Mouse (Mus musculus): ENCODE measurements around the gene Tle6. TPM values are rescaled to one million over a fixed set of nuclear protein-coding genes. Genes with fewer than 3 reads are reported as not detected.

Gene Tle6
- polyA plus RNA-seq, 1 experiment from 2014 or later: 19.9 TPM

DNA sequence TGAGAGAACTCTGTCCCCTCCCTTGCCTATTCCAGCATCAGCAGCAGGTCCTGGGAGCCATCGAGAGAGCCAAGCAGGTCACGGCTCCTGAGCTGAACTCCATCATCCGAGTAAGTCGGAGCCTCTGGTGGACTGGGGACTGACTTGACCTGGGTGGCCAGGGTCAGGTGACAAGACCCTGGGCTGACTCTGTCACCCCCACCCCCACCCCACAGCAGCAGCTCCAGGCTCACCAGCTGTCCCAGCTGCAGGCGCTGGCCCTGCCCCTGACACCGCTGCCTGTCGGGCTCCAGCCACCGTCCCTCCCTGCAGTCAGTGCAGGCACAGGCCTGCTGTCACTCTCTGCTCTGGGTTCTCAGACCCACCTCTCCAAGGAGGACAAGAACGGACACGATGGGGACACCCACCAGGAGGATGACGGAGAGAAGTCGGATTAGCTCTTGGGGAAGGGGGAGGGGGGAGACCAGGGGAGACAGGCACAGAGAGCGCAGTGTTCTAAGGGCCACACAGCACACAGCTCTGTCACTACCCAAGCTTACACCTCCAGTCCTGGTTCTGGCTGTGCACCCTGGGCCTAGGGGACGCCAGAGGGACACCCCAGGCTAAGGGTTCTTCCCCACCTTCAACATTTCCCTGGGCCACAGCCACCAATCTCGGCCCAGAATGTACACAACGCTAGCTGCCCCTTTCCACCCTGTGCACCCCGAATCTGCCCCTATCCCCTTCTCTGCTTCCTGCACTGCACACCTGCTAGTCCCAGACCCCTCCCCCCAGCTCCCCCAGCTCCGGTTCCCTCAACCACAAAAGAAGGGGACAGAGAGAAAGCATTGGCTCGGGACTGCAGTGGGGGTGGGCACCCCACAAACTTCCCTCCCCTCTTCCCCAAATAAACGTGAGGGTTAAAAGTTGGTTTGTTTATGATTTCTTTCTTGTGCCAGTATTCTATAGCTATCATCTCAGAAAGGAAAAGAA is 35.3 kb downstream of the Tle6 start:
- H3K9ac ChIP-seq: no peak overlapping the region
- H3K4me3 ChIP-seq (replicated peaks): no peak overlapping the region
- H3K36me3 ChIP-seq: peaks cover 22% of the 10 kb centered on the region
- no peaks in the 10 kb centered on the region for H3K27me3 ChIP-seq (replicated peaks)
- no peaks in the 10 kb centered on the region for H3K9me3 ChIP-seq
- H3K4me1 ChIP-seq (replicated peaks): peaks cover 72% of the 10 kb centered on the region
- WGBS: 58% methylated on average over 20 of the region's 20 CpGs
- no peak for ATAC-seq
- H3K4me2 ChIP-seq (replicated peaks): no peak overlapping the region
- no peak overlapping the region for H3K27ac ChIP-seq

DNA sequence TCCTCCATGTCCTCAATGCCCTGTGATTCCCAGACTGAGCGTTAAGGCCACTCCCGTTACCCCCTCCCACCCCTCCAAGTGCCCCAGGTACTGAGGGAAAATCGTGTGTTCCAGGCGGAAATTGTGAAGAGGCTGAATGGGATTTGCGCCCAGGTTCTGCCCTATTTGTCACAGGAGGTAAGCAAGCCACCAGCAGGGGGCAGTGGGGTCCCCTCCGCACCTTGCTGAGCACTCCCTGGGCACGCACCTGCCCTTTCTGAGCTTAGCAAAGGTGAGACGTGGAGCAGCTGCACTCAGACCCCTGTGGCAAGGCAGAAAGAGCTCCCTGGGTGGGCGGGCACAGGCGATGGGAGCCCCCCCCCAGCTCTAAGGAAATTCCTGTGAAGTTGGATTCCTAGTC is 36.1 kb downstream of the Tle6 start:
- Histone ChIP-seq H3K4me1 (replicated peaks) (peaks cover 65% of the 10 kb centered on the region), H3K27ac (no peak overlapping the region), H3K9ac (no peak overlapping the region), H3K9me3 (no peaks in the 10 kb centered on the region), H3K27me3 (replicated peaks) (no peaks in the 10 kb centered on the region), H3K4me2 (replicated peaks) (peak overlapping the region; percentile 87; the same call in 1 of the 2 replicates), H3K4me3 (replicated peaks) (peak overlapping the region; percentile 30; the same call in 1 of the 2 replicates), H3K36me3 (peaks cover 22% of the 10 kb centered on the region)
- WGBS: 34% methylated on average over 10 of the region's 10 CpGs
- ATAC-seq: no peak

DNA sequence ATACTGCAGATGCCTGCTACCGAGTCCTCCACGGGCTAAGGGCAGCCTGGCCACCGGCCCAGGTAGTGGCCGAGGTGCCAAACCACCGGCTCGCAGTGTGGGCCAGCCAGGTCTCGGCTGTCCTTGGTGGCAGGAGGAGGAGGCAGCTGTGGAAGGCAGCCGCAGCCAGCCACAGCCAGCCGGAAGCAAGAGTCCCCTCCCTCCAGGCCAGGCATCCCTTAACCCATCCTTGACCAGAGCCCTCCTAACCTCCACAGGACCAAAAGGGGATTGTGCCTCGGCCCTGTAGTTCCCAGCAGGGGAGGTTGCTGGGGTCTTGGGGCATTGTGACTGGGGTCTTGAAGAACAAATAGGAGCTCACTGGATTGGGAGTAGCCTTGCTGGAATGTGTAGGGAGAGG is 36.7 kb downstream of the Tle6 start:
- H3K9me3 ChIP-seq: no peaks in the 10 kb centered on the region
- 5% methylated on average over 10 of the region's 10 CpGs for WGBS
- peak overlapping the region; percentile 30 for H3K4me3 ChIP-seq (replicated peaks)
- H3K27me3 ChIP-seq (replicated peaks): no peaks in the 10 kb centered on the region
- H3K4me1 ChIP-seq (replicated peaks): peaks cover 61% of the 10 kb centered on the region
- no peak for ATAC-seq
- peak overlapping the region; percentile 75 for H3K27ac ChIP-seq
- H3K9ac ChIP-seq: peak overlapping the region; percentile 45
- H3K4me2 ChIP-seq (replicated peaks): peak overlapping the region; percentile 87
- H3K36me3 ChIP-seq: peaks cover 22% of the 10 kb centered on the region

DNA sequence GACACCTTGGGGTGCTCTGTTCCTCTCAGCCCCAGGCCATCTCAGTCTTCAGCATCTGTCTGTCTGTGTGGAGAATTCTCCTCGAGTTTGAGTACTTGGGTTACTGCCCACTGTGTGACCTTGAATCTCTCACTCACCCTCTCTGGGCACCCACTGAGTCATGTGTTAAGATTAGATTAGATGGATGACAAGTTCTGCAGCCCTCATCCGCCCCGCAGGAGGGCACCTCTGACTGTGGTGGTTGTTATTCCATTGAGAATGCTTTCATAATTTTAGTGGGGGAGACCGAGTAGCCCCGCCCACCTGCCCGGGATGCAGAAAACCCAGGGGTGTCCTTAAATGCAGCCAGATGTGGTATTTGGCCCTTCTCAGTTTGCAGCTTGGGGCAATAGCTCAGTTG is 37.4 kb downstream of the Tle6 start:
- Histone ChIP-seq H3K4me3 (replicated peaks) (peak overlapping the region; percentile 30; the same call in 1 of the 2 replicates), H3K36me3 (peaks cover 22% of the 10 kb centered on the region), H3K27me3 (replicated peaks) (no peaks in the 10 kb centered on the region), H3K27ac (peak overlapping the region; percentile 75), H3K9ac (peak overlapping the region; percentile 45), H3K4me2 (replicated peaks) (peak overlapping the region; percentile 87), H3K9me3 (no peaks in the 10 kb centered on the region), H3K4me1 (replicated peaks) (peaks cover 56% of the 10 kb centered on the region)
- no peak for ATAC-seq
- 34% methylated on average over 6 of the region's 6 CpGs for WGBS

DNA sequence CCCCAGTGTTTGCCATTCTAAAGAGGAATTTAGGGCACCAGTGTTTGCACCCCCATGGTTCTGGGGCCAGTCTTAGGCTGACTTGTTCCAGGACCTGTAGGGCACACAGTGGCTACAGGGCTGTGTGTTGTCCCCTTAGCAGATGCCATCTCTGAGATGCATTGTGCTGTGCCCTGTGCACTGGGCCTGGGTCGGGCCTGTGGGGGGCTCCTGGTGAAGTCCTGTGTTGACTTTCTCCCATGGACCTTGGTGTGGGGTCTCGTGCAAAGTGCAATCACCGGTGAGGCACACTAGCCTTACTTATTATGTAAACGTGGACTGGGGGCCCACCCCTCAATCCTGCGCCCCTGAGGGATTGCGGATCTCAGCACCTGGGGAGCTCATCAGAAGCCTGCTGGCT is 38.5 kb downstream of the Tle6 start:
- Histone ChIP-seq H3K9me3 (no peaks in the 10 kb centered on the region), H3K36me3 (peaks cover 22% of the 10 kb centered on the region), H3K4me1 (replicated peaks) (peaks cover 48% of the 10 kb centered on the region), H3K9ac (peak overlapping the region; percentile 23), H3K27me3 (replicated peaks) (no peaks in the 10 kb centered on the region), H3K27ac (no peak overlapping the region), H3K4me2 (replicated peaks) (peak overlapping the region; percentile 87), H3K4me3 (replicated peaks) (peak overlapping the region; percentile 2)
- no peak for ATAC-seq
- 60% methylated on average over 6 of the region's 6 CpGs for WGBS

DNA sequence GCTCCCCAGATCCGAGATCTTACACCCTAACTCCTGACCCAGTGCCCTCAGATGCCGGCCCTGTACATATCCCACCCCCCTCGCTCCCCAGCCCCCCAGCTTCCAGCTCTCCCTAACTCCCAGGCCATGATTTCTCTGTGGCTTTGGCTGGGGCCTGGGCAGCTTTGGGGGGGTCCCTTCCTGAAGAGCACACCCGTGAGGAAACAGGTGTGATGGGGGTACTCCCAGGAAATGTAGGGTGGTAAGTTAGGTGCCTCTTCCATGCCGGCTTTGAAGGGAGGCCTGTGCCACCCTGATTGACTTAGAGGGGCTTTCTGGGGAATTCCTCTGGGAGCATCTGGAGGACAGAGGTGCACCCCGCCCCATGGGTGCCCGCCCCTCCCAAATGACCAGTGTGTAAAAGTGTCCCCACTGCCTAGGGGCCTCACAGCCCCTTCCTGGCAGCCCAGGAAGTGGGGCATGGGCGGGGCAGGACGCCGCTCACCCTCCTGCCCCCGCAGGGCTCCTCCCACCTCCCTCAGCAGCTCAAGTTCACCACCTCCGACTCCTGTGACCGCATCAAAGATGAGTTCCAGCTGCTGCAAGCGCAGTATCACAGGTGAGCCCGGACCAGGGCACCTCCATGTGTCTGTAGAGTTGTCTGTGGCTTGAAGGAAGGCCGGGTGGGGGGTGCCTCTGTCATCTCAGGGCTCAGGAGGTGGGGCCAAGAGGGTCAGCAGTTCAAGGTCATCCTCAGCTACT is 40.0 kb downstream of the Tle6 start:
- H3K36me3 ChIP-seq: peaks cover 16% of the 10 kb centered on the region
- WGBS: 7% methylated on average over 16 of the region's 16 CpGs
- H3K27ac ChIP-seq: peak overlapping the region; percentile 95
- peak overlapping the region; percentile 91 for H3K4me3 ChIP-seq (replicated peaks)
- ATAC-seq: peak; percentile 53
- H3K4me1 ChIP-seq (replicated peaks): peaks cover 48% of the 10 kb centered on the region
- H3K27me3 ChIP-seq (replicated peaks): no peaks in the 10 kb centered on the region
- H3K9me3 ChIP-seq: no peaks in the 10 kb centered on the region
- H3K9ac ChIP-seq: peak overlapping the region; percentile 98
- H3K4me2 ChIP-seq (replicated peaks): peak overlapping the region; percentile 87

DNA sequence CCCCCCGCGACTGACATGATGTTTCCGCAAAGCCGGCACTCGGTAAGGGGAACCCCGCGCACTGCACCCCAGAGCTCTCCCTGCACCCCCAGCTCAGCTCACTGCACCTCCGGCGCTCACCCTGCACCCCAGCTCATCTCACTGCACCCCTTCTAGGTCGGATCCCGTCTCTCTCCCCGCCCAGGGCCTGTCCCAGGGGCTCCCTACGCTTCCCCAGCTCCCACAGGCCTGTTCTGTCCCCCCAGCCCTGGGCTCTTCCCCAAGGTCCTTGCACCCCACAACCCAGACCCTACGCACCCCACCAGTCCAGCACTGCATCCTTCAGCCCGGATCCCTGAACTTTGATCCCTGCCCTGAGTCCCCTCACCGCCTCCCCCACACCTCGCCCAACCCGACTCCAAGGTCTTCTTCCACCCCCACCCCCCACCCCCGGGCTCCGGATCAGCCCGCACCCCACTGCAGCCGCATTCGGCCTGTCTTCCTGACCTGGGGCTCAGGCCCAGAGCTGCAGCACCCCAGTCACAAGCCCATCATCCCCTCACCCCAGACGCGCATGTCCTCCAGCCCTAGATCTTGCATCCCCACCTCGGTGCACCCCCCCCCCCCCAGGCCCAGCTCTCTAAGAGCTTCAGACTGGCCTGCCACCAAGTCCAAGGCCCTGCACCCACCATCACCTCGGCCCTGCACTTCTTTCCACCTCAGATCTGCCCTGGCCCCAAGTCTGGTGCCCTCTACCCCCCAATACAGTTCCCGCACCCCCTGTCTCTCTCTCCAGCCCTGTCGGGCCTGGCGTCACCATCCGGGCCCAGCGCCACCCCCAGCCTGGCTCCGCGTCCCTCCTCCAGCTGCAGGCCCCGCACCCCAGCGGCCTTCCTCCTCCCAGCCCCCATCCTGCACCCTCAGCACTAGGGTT is 41.0 kb downstream of the Tle6 start:
- peak; percentile 54 for ATAC-seq
- under 1% methylated on average over 35 of the region's 36 CpGs for WGBS
- Histone ChIP-seq H3K27me3 (replicated peaks) (no peaks in the 10 kb centered on the region), H3K9me3 (no peaks in the 10 kb centered on the region), H3K4me2 (replicated peaks) (peak overlapping the region; percentile 87), H3K4me1 (replicated peaks) (peaks cover 42% of the 10 kb centered on the region), H3K4me3 (replicated peaks) (peak overlapping the region; percentile 91), H3K36me3 (peaks cover 6% of the 10 kb centered on the region; the same call in 1 of the 2 replicates), H3K9ac (peak overlapping the region; percentile 98), H3K27ac (peak overlapping the region; percentile 95)

DNA sequence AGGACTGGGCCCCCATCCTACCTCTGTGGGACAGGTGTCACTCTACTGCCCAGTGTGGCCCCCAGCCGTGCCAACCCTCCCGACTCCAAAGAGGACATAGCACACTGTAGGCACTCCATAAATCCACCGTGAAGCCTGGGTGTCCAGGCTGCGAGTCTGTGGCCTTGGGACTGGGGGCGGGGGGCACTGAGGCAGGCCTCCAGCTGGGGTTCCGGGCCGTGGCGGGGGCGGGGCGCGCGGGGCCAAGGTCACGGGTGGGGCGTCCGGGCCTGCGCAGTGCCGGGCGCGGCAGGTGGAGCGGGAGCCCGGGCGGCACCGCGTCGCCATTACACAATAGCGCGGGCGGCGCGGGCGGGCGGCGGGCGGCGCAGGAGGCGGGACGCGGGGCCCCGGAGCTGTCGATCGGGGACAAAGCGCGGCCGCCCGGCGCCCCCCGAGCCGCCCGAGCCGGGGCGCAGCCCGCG is 41.7 kb downstream of the Tle6 start, which contains the start of gene Aes:
Aes (plus strand) TSS at position 326 of the 464 bp plus-strand sequence.
- Histone ChIP-seq H3K27ac (peak within 1 kb of the TSS; percentile 95), H3K9ac (peak within 1 kb of the TSS; percentile 98), H3K36me3 (peaks cover 3% of the 10 kb centered on the region; the same call in 1 of the 2 replicates), H3K27me3 (replicated peaks) (no peaks in the 10 kb centered on the region), H3K4me3 (replicated peaks) (peak within 1 kb of the TSS; percentile 91), H3K9me3 (no peaks in the 10 kb centered on the region), H3K4me1 (replicated peaks) (peaks cover 35% of the 10 kb centered on the region), H3K4me2 (replicated peaks) (peak within 1 kb of the TSS; percentile 87)
- under 1% methylated on average over 51 of the region's 53 CpGs for WGBS
- ATAC-seq: peak; percentile 81

DNA sequence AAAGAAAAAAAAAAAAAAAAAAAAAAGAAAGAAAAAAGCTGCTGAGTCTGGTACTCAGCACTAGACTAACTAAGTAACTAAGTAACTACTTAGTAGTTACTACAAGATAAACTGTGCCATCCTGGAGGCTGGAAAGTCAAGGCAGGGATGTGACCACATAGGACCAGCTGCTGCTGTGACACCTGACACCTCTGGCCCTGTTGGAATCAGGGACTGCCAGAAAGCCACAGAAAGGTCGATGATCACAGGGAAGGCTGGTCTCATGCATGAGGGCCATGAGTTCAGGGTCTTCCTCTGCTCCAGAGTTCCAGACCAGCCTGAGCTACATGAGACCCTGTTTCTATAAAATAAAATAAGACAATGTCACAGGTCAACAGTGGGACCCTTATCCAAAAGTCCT is 43.4 kb downstream of the Tle6 start:
- Histone ChIP-seq H3K9ac (no peak overlapping the region), H3K4me3 (replicated peaks) (no peak overlapping the region), H3K36me3 (peaks cover 3% of the 10 kb centered on the region; the same call in 1 of the 2 replicates), H3K4me1 (replicated peaks) (peaks cover 20% of the 10 kb centered on the region), H3K27me3 (replicated peaks) (no peaks in the 10 kb centered on the region), H3K4me2 (replicated peaks) (no peak overlapping the region), H3K27ac (no peak overlapping the region), H3K9me3 (no peaks in the 10 kb centered on the region)
- ATAC-seq: no peak
- WGBS: 19% methylated on average over 1 of the region's 1 CpGs

DNA sequence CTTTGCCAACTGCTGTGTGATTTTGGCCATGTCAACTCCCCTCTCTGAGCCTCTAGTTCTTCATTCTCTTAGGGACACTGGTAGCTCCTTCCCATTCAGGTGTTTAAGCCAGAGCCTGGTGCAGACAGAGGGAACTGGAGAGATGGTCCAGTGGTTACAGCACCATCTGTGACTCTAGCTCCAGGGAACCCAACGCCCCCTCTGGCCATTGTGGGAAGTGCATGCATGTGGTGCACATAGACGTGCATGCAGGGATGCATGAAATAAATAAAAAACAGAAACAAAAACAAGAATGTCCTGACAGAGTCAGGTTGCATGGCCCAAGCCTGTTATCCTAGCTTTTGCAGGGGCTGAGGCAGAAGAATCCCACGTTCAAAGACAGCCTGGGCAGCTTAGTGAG is 44.6 kb downstream of the Tle6 start:
- Histone ChIP-seq H3K4me3 (replicated peaks) (no peak overlapping the region), H3K27me3 (replicated peaks) (no peaks in the 10 kb centered on the region), H3K4me1 (replicated peaks) (peaks cover 15% of the 10 kb centered on the region), H3K9me3 (no peaks in the 10 kb centered on the region), H3K4me2 (replicated peaks) (no peak overlapping the region), H3K36me3 (no peaks in the 10 kb centered on the region), H3K27ac (no peak overlapping the region), H3K9ac (no peak overlapping the region)
- 76% methylated on average over 3 of the region's 3 CpGs for WGBS
- no peak for ATAC-seq

Measured in intestine, embryonic 15.5 days (tissue).